Mouse (Mus musculus) cerebellum, adult 2 months (tissue): ENCODE results near the gene Cpped1.

Source experiments
- CTCF ChIP-seq: fragments of 200-500 bp; IDR thresholded peaks from 2 replicates; pipeline ENCODE4 v1.5.1; 2011; ENCODE audit warnings: low read depth, mild to moderate bottlenecking, control low read depth, low read length, moderate library complexity, borderline replicate concordance; ENCODE audit not compliant: insufficient read depth
- POLR2A ChIP-seq: fragments of 200-500 bp; IDR thresholded peaks from 2 replicates; pipeline ENCODE4 v1.6.1; 2011; ENCODE audit warnings: low read length, control low read depth, borderline replicate concordance; ENCODE audit not compliant: insufficient read depth

DNA sequence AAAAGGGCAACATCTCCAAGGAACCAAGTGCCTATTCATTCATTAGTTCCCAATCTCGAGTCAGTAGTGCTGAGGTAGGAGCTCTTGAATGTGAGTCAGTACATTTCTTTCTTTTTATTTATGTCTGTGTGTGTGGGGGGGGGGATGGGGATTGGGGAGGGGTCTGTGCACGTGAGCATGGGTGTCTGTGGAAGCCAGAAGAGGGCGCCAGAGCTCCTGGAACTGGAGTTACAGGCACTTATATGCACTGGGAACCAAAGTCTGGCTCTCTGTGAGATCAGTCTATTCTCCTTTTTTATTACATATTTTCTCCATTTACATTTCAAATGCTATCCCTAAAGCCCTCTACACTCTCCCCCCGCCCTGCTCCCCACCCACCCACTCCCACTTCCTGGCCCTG lies 124.9 kb downstream of the Cpped1 start:
- TF ChIP-seq CTCF: no peak
- TF ChIP-seq POLR2A: no peak
